Mouse (Mus musculus) liver, embryonic 14.5 days (tissue): Measurements from ENCODE around the gene Capn7.

Source experiments
- CTCF ChIP-seq: IDR thresholded peaks from 2 replicates; pipeline ENCODE4 v1.5.1; 2016; ENCODE audit warnings: antibody characterized with exemption, low read depth, control low read depth
- EP300 ChIP-seq: IDR thresholded peaks from 2 replicates; pipeline ENCODE4 v1.6.1; 2016; ENCODE audit warnings: antibody characterized with exemption, low read depth

DNA sequence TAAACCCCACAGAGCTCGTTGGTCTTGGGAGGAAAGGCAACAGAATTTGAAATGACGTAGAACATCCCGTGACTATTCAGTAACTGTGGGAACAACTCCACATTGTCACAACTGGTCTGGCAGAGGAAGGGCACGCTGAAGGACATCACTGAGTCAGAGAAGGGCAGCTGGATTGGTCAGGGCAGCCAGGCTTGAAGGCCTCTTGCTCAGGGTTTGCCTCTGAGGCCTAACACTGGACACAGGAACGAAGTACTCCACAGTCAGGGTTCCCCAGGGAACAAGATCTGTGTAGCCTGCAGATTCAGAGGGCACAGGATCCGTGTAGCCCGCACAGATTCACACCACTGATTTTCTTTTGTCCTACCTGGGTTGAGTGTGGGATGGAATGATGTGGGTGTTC is 63.8 kb downstream of the Capn7 start:
- TF ChIP-seq CTCF (no peak), EP300 (no peak)
